Mouse (Mus musculus) embryonic facial prominence, embryonic 14.5 days (tissue): ENCODE measurements around the gene Abca2. TPM values are rescaled to one million over a fixed set of nuclear protein-coding genes. Genes with fewer than 3 reads are reported as not detected.

Source experiments
- ATAC-seq: fragments of 200-750 bp; cut with Nextera tagmentation; 2 replicates; pipeline ENCODE4 v1.8.0; 2017; ENCODE audit warnings: low read depth, moderate number of reproducible peaks, moderate TSS enrichment
- DNase-seq: peaks from one replicate; pipeline ENCODE4 v3.0.0-alpha.2; 2015; ENCODE audit warnings: low spot score
- H3K27ac ChIP-seq: fragments of 300-500 bp; sonication (generic); replicated peaks from 2 replicates; pipeline ENCODE4 v1.5.1; 2014; ENCODE audit warnings: low read depth, mild to moderate bottlenecking, low read length, moderate library complexity
- H3K27me3 ChIP-seq: fragments of 300-500 bp; sonication (generic); replicated peaks from 2 replicates; pipeline ENCODE4 v1.6.1; 2014; ENCODE audit warnings: low read length; ENCODE audit not compliant: control insufficient read depth, insufficient read depth
- H3K36me3 ChIP-seq: fragments of 300-500 bp; sonication (generic); 2 replicates; pipeline ENCODE4 v1.6.1; 2014; ENCODE audit warnings: low read length, mixed read lengths; ENCODE audit not compliant: control insufficient read depth, insufficient read depth
- H3K4me1 ChIP-seq: fragments of 300-500 bp; sonication (generic); 2 replicates; pipeline ENCODE4 v1.6.1; 2014; ENCODE audit warnings: antibody characterized with exemption, low read length; ENCODE audit not compliant: control insufficient read depth, insufficient read depth
- H3K4me2 ChIP-seq: fragments of 300-500 bp; sonication (generic); 2 replicates; pipeline ENCODE4 v1.6.1; 2014; ENCODE audit warnings: low read depth, mild to moderate bottlenecking, low read length, moderate library complexity, mixed read lengths
- H3K4me3 ChIP-seq: fragments of 300-500 bp; sonication (generic); 2 replicates; pipeline ENCODE4 v1.5.1; 2014; ENCODE audit warnings: low read depth, mild to moderate bottlenecking, low read length
- H3K9ac ChIP-seq: fragments of 300-500 bp; sonication (generic); 2 replicates; pipeline ENCODE4 v1.6.1; 2014; ENCODE audit warnings: low read depth, mild to moderate bottlenecking, low read length, moderate library complexity, mixed read lengths
- H3K9me3 ChIP-seq: fragments of 300-500 bp; sonication (generic); 2 replicates; pipeline ENCODE4 v1.6.1; 2016; ENCODE audit warnings: low read length; ENCODE audit not compliant: control insufficient read depth
- WGBS: fragments of 180-500 bp; shearing (Covaris S2); extraction: QIAGEN DNeasy Blood & Tissue Kit; methylation state at CpG from one replicate; pipeline ENCODE4 v1.1.7; 2014; 5-methylcytosine and 5-hydroxymethylcytosine counted together
- polyA plus RNA-seq: library from polyadenylated mRNA; unstranded; fragments of >200 nt; fragmentation: Nextera tagmentation; extraction: Ambion mirVana; gene quantifications from 2 replicates; pipeline ENCODE4 v1.2.1, GENCODE M21; 2014

Gene Abca2
- polyA plus RNA-seq, 1 experiment from 2014 or later, result 6.4 TPM

DNA sequence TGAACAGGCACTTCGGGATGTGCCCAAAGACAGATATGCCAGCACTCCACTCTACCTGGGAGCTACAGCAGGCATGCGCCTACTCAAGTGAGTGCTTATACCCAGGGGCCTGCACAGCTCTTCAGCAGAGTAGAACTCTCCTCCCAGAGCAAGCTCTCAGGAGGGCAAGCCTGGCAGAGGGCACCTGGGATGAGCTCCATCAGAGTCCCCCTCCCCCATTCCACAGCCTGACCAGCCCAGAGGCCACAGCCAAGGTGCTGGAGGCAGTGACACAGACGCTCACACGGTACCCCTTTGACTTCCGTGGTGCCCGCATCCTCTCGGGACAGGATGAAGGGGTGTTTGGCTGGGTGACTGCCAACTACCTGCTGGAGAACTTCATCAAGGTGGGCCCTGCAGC lies 30.4 kb upstream of the Abca2 start:
- H3K27me3 ChIP-seq, result peaks cover 89% of the 10 kb centered on the region

DNA sequence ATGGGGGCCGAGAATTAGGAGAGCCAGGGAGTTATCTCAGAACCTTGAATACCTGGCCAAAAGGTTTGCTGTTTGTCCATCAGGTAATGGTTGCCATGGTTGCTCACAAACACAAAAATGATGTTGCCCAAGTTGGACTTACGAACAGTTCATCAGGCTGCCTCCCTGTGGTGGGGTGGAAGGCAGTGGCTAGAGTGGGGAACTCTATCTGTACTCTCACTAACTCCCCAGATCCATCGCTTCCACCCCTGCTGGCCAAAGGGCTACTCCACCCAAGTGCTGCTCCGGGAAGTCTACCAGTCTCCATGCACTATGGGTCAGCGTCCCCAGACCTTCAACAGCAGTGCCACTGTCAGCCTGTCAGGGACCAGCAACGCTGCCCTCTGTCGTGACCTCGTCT lies 29.5 kb upstream of the Abca2 start, which contains the start of gene Npdc1:
Npdc1 (plus strand) TSS at position 301 of the 400 bp plus-strand sequence.
- WGBS, result 68% methylated on average over 8 of the region's 8 CpGs
- no peak for ATAC-seq
- Histone ChIP-seq H3K27ac (no peak within 1 kb of the TSS), H3K9me3 (no peaks in the 10 kb centered on the region), H3K27me3 (peaks cover 97% of the 10 kb centered on the region), H3K9ac (no peak within 1 kb of the TSS), H3K36me3 (no peaks in the 10 kb centered on the region), H3K4me2 (no peak within 1 kb of the TSS), H3K4me3 (no peak within 1 kb of the TSS), H3K4me1 (0 out of 2 replicates have a peak, but pooled peaks cover 4% of the 10 kb centered on the region)
- DNase-seq, result no peak

More for the DNA sequence above, 30.4 kb upstream of the Abca2 start:
- WGBS, result 92% methylated on average over 7 of the region's 7 CpGs
- DNase-seq (no peak), ATAC-seq (no peak)
- 0 out of 2 replicates have a peak, but pooled peaks cover 4% of the 10 kb centered on the region for H3K4me1 ChIP-seq
- H3K9me3 ChIP-seq, result no peaks in the 10 kb centered on the region
- H3K4me3 ChIP-seq, result no peak overlapping the region
- H3K4me2 ChIP-seq, result no peak overlapping the region
- H3K9ac ChIP-seq, result no peak overlapping the region
- no peaks in the 10 kb centered on the region for H3K36me3 ChIP-seq
- H3K27ac ChIP-seq, result no peak overlapping the region

DNA sequence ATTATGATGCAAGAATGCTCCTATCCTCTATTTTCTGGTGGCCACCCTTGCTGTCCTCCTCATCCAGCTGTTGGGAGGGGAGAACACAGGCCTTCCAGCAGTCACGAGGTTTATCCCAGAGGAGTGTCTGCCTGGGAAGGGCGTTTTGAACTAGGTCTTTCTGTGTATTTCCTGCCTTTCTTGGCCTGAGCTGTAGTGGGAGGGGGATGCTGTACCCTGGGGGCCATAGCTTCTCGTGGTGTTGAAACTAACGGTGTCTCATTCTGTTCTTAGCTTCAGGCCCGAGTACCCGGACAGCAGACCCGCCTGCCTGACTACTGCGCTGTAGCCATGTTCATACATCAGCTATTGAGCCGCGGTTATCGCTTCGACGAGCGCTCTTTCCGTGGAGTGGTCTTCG lies 28.2 kb upstream of the Abca2 start:
- ATAC-seq (no peak), DNase-seq (no peak)
- Histone ChIP-seq H3K36me3 (no peaks in the 10 kb centered on the region), H3K9ac (no peak overlapping the region), H3K4me2 (peak overlapping the region; percentile 35; the same call in 1 of the 2 replicates), H3K9me3 (no peaks in the 10 kb centered on the region), H3K4me1 (0 out of 2 replicates have a peak, but pooled peaks cover 4% of the 10 kb centered on the region), H3K27ac (no peak overlapping the region), H3K27me3 (peaks cover 84% of the 10 kb centered on the region), H3K4me3 (peak overlapping the region; percentile 14; the same call in 1 of the 2 replicates)
- 16% methylated on average over 16 of the region's 16 CpGs for WGBS

DNA sequence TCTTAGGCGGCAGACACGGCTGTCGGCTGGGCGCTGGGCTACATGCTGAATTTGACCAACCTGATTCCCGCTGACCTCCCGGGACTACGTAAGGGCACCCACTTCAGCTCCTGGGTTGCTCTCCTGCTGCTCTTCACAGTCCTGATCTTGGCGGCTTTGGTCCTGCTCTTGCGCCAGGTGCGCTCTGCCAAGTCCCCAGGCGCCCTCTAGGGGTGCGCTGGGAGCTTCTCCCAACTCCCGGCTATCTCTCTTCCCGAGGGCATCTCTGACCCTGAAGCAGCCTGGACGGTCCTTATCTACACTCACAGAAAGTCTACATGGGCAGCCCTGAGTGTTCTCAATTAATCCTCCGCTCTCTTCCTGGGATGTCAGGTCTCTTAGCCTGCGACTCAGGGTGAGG lies 27.7 kb upstream of the Abca2 start:
- peak overlapping the region; percentile 35; the same call in 1 of the 2 replicates for H3K4me2 ChIP-seq
- peak overlapping the region; percentile 14 for H3K4me3 ChIP-seq
- H3K27me3 ChIP-seq, result peaks cover 79% of the 10 kb centered on the region
- H3K4me1 ChIP-seq, result 0 out of 2 replicates have a peak, but pooled peaks cover 3% of the 10 kb centered on the region
- no peaks in the 10 kb centered on the region for H3K36me3 ChIP-seq
- 5% methylated on average over 15 of the region's 17 CpGs for WGBS
- DNase-seq, result peak; percentile 56
- no peaks in the 10 kb centered on the region for H3K9me3 ChIP-seq
- no peak overlapping the region for H3K9ac ChIP-seq
- H3K27ac ChIP-seq, result no peak overlapping the region
- ATAC-seq, result no peak

DNA sequence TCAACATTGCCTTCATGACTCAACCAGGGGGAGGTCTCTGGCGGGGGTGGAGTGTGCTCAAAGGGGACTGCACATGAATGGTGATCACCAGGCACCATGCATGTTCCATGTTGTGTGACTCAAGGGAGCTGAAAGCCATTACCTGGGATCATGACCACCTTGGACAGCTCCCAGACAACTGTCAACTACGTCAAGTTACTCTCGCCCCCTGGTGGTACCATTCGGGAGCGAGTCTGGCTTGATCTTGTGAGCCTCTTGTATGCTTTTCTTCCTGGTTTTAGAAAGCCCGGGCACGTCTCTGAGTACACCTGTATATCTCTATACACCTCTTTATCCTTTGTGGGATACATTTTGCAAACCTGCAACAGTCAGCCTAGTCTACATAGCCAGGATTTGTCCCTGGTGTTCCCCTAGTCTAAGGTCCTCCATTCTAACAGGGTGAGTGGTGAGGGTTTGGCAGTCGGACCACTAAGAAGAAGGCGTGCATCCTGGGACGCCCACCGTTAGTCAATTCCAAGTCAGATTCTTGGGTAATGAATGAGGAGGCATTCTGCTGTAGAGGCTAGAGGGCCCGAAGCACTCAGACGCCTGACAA lies 26.0 kb upstream of the Abca2 start:
- H3K4me1 ChIP-seq, result no peaks in the 10 kb centered on the region
- H3K4me3 ChIP-seq, result peak overlapping the region; percentile 70
- peak overlapping the region; percentile 75 for H3K9ac ChIP-seq
- H3K4me2 ChIP-seq, result peak overlapping the region; percentile 77
- H3K9me3 ChIP-seq, result no peaks in the 10 kb centered on the region
- ATAC-seq (peak; percentile 48), DNase-seq (peak; percentile 90)
- WGBS, result under 1% methylated on average over 12 of the region's 13 CpGs
- no peaks in the 10 kb centered on the region for H3K36me3 ChIP-seq
- H3K27ac ChIP-seq, result no peak overlapping the region
- peaks cover 62% of the 10 kb centered on the region for H3K27me3 ChIP-seq

DNA sequence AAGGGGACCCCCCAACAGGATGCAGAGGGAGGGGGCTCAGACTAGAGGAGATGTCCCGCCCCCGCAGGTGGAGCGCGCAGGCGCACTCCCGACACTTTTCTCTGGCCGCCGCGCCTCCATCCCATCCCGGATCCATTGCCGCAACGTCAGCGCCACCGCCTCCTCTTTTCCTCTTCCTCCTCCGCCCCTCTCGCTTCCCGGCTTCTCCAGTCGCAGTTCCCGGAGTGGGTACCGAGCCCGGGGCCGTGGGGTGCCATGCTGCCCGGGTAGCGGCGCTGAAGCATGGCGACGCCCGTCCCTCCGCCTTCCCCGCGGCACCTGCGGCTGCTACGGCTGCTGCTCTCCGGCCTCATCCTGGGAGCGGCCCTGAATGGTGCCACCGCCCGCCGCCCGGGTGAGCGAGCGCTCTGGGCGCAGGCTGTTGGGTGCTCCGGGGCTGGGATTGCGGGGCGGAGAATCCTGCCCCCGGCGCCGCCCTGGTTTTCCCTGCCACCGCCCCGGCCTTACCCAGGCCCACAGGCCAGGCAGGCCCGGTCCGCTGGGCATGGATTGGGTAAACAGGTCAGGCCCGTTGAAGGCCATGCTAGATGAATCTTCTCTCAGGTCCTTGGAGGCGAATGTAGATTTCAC lies 25.4 kb upstream of the Abca2 start:
- Histone ChIP-seq H3K36me3 (no peaks in the 10 kb centered on the region), H3K4me3 (peak overlapping the region; percentile 70), H3K27ac (no peak overlapping the region), H3K27me3 (peaks cover 57% of the 10 kb centered on the region), H3K4me1 (no peaks in the 10 kb centered on the region), H3K9ac (peak overlapping the region; percentile 75), H3K4me2 (peak overlapping the region; percentile 77), H3K9me3 (no peaks in the 10 kb centered on the region)
- ATAC-seq, result peak; percentile 79
- WGBS, result under 1% methylated on average over 35 of the region's 54 CpGs
- DNase-seq, result peak; percentile 73

DNA sequence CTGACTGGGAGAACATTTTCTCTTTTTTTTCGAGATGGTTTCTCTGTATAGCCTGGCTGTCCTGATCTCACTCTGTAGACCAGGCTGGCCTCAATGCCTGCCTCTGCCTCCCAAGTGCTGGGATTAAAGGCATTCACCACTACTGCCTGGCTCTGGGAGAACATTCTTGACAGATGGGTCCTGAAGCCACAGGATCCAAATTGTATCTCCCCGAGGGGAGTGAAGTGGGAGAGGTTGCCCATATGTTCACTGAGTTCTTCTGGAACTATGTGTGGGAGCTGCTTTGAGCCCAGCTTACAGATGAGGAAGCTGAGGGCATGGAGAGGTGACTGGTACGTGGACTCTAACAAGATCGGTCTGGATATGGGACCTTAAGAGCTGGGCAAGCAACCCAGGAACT lies 24.5 kb upstream of the Abca2 start:
- peak overlapping the region; percentile 70 for H3K4me3 ChIP-seq
- H3K4me1 ChIP-seq, result no peaks in the 10 kb centered on the region
- H3K27ac ChIP-seq, result no peak overlapping the region
- H3K9me3 ChIP-seq, result no peaks in the 10 kb centered on the region
- peak overlapping the region; percentile 75; the same call in 1 of the 2 replicates for H3K9ac ChIP-seq
- peak overlapping the region; percentile 77 for H3K4me2 ChIP-seq
- H3K36me3 ChIP-seq, result 0 out of 2 replicates have a peak, but pooled peaks cover 4% of the 10 kb centered on the region
- DNase-seq (no peak), ATAC-seq (no peak)
- H3K27me3 ChIP-seq, result peaks cover 48% of the 10 kb centered on the region
- 84% methylated on average over 4 of the region's 4 CpGs for WGBS

DNA sequence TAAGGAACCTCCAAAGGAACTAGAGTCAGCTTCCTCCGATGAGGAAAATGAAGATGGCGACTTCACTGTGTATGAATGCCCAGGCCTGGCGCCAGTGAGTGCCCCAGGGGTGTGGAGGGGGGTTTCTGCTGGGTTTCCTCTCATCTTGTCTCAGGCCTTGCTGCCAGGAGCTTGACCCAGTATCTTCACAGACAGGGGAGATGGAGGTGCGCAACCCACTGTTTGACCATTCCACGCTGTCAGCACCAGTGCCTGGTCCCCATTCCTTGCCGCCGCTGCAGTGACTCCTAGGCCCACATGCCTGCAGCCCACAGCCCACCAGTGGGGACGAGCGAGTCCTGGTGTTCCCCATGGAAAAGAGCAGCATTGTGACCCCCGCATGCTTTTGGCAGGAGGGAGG lies 19.6 kb upstream of the Abca2 start:
- no peak for ATAC-seq
- WGBS, result 83% methylated on average over 9 of the region's 10 CpGs
- Histone ChIP-seq H3K9ac (no peak overlapping the region), H3K27ac (no peak overlapping the region), H3K36me3 (0 out of 2 replicates have a peak, but pooled peaks cover 5% of the 10 kb centered on the region), H3K27me3 (no peaks in the 10 kb centered on the region), H3K4me3 (no peak overlapping the region), H3K4me1 (no peaks in the 10 kb centered on the region), H3K9me3 (no peaks in the 10 kb centered on the region), H3K4me2 (no peak overlapping the region)
- no peak for DNase-seq
